Mouse (Mus musculus): ENCODE data around the gene Babam2.

Babam2 gene

GRCm38 (mm10) chr5:31697644-31698296, at the start of gene Babam2:
Babam2 (plus strand) TSS chr5:31697684.
- DNase-seq (ENCODE audit: low read depth, low spot score) = peak; percentile 85

DNA sequence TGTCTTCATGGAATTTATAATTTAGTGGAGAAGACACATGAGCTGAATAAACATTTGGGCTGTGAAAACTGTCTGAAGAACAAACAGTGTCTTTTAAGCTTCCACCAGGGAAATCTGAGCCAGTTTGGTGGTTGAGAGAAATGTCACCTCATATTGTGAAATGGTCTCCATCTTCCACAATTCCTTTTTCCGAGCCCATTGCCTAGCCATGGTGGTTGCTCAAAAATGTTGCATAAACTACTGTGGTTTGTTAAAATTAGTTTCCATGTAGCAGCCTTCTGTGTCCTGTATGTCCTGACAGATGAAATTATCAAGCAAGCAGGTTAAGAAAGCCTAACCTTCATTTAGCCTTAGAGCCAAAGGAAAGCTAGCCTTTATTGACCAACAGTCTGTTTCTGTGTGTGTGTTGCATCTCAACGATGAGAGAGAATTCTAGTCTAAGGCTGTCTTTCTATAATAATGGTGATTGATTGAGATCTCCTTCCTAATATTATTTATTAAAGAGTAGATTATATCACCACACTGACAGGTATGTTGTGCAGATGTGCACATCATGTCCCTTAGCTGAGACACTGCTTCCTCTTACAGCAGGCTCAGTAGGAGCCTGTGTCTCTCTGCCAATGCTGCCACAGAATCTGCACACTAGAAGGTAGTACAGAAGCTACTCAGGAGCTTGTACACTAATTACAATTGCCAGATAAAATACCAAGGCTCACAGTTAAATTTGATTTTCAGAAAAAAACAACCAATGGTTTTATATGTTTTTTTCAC, 46.8 kb upstream of the Babam2 start:
- DNase-seq (ENCODE audit: low read depth, low spot score) = no peak

- DNase-seq (ENCODE audit: low read depth, low spot score) = no peak
These were observed 41.7 kb upstream of the Babam2 start for GRCm38 (mm10) chr5:31655688-31656190.

- DNase-seq (ENCODE audit: low read depth, low spot score) = no peak
These were observed 31.3 kb upstream of the Babam2 start for GRCm38 (mm10) chr5:31666176-31666575.

- DNase-seq (ENCODE audit: low read depth, low spot score) = no peak
These were observed 29.0 kb upstream of the Babam2 start for GRCm38 (mm10) chr5:31668325-31668968.

- no peak for DNase-seq (ENCODE audit: low read depth, low spot score)
These were observed 27.5 kb upstream of the Babam2 start for GRCm38 (mm10) chr5:31669984-31670383.

- DNase-seq (ENCODE audit: low read depth, low spot score) = no peak
These were observed 26.3 kb upstream of the Babam2 start for GRCm38 (mm10) chr5:31671137-31671536.

DNA sequence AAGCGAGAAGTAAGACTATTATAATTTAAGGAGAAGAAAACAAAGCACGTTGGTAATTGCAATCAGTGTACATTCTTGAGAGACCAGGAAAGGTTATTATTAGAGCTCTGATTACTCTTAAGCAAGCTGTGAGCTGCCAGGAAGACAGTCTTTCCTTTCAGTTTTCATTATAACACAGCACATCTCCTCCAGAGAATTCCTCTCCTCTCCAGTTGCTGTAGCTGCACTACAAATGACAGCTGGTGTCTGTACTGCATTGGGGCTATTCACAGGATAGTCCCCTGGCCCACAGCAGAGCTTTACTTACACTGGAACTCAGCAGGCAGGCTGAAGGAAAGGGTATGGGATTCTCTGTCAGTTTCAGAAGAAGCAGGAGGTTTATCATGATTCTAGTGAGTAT, 24.1 kb upstream of the Babam2 start:
- no peak for DNase-seq (ENCODE audit: low read depth, low spot score)

GRCm38 (mm10) chr5:31678000-31678399, 19.5 kb upstream of the Babam2 start:
- DNase-seq (ENCODE audit: low read depth, low spot score) = no peak

DNA sequence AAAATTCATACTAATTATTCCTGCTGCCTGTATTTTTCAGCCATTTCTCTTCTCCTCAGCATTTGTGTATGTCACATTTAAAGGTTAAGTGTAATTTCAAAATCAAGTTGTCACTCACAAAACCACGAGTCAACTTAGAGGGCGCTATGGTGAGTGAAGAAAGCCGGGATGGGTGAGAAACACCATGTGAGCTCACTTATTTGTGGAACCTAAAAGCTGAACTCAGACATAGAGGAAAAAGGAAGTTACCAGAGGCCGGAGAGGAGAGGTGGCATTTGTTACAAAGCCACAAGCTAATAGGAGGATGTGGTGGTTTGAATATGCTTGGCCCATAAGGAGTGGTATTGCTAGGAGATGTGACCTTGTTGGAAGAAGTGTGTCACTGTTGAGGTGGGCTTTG, 17.3 kb upstream of the Babam2 start:
- DNase-seq (ENCODE audit: low read depth, low spot score) = no peak

DNA sequence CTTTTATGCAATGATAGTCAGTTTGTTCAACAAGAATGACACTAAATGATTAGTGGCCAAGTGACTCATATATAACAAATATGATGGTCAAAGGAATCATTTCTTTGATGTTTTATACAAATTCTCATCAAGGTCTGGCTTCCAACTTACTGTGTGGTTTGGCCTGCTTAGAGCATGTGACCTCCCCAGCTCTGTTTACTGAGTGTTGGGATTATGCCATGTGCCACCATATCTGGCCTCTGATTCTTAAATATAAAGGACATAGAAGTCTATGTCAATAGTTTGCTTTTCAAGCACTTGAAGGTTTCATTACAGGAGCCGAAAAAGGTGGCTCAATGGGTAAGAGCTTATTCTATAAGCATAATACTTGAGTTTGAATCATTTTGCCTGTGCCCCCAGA, 15.2 kb upstream of the Babam2 start:
- no peak for DNase-seq (ENCODE audit: low read depth, low spot score)

DNA sequence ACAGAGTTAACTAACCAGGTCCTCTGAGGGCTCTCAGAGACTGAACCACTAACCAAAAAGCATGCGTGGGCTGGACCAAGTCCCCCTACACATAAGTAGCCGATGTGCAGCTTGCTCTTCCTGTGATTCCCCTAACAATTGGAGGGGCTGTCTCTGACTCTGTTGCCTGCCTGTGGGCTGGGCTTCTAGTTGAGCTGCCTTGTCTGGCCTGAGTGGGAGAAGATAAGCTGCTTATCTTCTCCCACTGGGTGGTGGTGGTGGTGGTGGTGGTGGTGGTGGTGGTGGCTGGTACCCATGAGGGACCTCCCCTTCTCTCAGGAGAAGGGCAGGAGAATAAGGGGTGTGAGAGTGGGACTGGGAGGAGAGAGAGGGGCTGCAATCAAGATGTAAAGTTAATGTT, 11.4 kb upstream of the Babam2 start:
- DNase-seq (ENCODE audit: low read depth, low spot score) = no peak

DNA sequence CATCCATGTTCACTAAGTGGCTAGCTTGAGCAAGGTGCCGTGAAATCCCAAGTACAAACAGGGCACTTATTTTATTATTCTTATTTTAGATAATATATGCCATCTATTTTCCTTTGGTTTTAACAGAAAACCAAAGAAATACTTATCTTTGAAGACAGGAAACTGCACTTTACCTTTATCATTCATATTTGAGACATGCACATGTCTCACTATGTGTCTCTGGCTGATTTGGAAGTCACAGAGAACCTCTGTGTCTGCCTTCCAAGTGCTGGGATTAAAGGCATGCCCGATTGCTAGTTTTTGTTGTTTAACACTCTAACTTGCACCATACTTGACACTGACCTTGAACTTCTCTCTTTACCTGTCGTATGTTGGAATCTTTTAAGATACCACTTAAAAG, 9.5 kb upstream of the Babam2 start:
- DNase-seq (ENCODE audit: low read depth, low spot score) = no peak

DNA sequence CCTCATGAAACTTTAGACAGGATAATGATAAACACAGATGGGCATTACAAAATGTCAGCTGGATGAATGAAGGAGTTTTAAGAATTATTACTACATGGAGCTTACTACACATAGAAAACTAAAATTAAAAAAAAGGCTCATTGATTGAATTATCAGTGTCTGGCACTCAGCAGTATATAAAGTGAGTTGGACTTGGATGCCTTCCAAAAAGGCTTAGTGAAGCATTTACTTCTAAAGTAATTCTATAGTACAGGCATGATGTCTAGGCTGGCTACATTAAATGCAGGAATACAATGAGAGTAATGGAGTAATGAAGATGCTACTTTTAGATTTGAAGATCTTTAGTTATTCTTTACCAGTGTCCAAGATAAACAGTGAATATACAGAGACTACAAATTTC, 4.3 kb upstream of the Babam2 start:
- DNase-seq (ENCODE audit: low read depth, low spot score) = no peak

DNA sequence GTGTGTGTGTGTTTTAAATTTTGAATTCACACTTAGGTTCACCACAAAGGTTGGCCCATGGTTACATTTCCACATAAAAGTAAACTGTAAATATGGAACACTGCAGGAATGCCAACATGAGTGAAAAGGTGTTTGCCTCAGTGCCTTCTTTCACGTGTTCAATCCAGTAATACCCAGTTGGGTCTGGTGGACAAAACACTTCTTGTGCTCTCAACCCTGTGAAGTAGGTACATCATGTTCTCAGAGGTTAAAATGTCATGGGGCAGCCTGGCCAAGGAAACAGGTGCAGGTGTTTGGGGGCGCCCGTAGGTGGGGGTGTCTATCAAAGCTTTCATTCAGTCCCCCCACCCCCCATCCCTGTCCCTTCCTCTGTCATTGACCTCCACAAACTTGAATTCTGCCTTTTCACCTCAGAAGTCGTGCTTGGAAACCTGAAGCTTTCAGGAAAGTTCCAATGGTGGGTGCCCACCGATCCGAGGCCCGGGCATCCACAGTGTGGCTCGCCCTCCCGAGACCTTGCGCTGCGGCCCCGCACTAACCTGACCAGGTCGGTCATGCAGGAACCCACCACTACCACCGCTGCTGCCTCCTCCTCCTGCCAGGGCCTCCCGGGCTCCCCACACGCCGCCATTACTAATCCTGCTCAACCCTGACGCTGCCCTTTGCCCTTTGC, 377 bp upstream of the Babam2 start, which contains the start of gene Rbks:
TSS of gene Rbks (minus strand) at position 657 of the 673 bp plus-strand sequence.
- DNase-seq (ENCODE audit: low read depth, low spot score) = no peak

- DNase-seq (ENCODE audit: low read depth, low spot score) = peak; percentile 61
These were observed 828 bp downstream of the Babam2 start for GRCm38 (mm10) chr5:31698297-31698726.

DNA sequence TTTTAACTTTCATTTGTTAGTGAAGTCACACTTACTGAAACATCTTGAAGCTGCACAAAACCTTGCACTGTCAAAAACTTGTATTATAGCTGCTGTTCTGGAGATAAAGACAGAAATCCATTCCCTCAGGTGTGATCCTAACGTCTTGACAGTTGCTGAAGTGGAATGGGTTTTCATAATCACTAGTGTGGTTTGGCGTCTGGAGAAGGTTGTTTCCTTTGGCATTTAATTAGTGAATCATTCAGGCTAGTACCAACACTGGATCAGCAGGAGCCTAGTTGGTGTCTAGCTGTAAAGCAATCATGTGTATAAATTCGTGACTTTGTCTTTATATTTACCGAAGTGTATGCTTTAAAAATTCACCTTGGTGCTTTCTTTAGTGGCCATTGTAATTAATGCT, 1.4 kb downstream of the Babam2 start:
- no peak for DNase-seq (ENCODE audit: low read depth, low spot score)

DNA sequence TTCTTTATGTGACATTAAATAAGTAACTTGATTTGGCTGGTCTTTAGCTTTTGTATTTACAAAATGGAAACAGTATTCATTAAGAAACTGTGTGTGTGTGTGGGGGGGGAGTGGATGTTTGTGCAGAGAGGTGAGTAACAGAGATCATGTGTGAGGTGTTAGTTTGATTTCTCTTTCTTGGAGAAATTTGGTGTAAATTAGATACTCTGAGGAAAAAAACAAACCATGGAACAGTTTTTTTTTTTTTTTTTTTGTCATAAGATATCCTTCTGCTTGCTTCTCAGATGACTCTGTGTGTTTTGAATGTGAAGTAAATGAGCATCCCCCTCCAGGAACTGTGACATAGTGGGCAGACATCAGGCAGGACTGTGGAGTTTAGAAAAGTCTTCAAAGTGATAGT, 1.9 kb downstream of the Babam2 start:
- DNase-seq (ENCODE audit: low read depth, low spot score) = no peak

DNA sequence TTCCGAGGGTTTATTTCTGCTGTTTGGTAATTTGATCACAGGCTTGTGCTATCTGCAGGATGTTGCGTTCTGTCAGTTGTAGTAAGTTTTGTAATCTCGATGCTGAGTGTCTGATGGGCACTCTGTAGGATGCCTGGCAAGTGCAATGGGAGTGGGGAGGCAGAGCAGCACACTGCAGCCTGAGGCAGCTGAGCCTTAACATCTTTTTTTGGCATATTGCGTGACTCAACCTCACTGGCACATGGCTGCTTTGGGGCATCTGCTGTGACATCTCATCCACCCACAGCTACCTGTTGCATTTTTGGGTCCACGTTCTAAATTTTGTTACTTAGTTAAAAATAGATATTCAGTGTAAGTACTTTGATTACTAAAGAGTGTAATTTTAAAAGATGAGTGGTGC, 7.5 kb downstream of the Babam2 start:
- DNase-seq (ENCODE audit: low read depth, low spot score) = no peak

DNA sequence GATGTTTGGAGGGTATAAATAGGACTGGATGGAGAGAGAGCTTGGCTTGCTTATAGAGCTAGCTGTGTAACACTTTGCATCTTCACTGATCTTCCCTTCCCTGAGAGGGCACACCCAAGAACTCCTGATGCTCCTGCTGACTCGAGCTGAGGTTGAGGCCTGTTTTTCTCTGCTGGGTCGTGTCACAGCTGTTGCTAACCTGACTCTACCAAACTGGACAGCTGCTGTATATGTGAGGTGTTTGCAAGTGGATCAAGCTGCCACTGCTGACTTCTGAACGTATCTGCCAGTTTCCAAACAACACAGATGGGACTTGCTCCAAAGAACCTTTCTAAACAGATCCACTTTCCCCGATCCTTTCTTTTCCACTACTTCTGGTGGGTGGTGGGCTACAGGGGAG, 9.3 kb downstream of the Babam2 start:
- no peak for DNase-seq (ENCODE audit: low read depth, low spot score)

DNA sequence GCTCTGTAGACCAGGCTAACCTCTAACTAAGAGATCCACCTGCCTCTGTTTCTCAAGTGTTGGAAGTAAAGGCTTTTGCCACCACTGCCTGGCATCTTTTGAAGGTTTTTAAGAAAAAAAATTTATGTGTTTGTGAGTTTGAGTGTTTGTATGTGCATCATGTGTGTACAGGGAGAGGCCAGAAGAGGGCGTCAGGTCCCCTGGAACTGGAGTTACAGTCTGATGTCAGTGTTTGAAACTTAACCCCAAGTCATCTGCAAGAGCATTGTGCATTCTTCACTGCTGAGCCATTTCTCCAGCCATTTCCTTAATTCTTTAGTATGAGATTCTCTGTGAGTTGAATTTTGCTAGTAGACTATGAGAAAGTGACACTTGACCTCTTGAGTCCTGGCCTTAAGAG, 11.9 kb downstream of the Babam2 start:
- no peak for DNase-seq (ENCODE audit: low read depth, low spot score)

DNA sequence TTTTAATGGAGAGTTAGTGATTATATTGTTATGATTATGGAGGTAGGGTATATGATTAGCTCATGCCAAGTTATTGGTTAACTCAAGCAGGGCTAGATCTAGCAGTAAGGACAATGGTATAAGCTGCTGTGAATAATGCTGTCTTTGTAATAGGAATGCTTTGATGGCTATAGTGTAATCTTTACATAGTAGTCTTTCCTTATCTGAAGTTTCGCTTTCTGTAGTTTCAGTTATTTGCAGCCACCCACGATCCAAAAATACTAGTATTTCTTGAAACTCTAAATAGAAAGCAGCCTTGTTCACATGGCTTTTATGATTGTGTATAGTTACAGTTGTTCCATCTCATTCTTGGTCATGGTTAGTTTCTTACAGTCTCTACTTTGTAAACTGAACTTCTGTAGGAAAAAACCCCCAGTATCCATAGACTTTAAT, 15.8 kb downstream of the Babam2 start:
- DNase-seq (ENCODE audit: low read depth, low spot score) = no peak
